Mouse (Mus musculus) neural tube, postnatal 0 days (tissue): ENCODE data around the gene Cited2. TPM values are rescaled to one million over a fixed set of nuclear protein-coding genes. Genes with fewer than 3 reads are reported as not detected.

Source experiments
- polyA plus RNA-seq: library from polyadenylated mRNA; unstranded; fragments of >200 nt; fragmentation: Nextera tagmentation; extraction: Ambion mirVana; gene quantifications from 2 replicates; pipeline ENCODE4 v1.2.1, GENCODE M21; 2015

The Cited2 gene
- 66.2 and 70.2 TPM in 2 replicates for polyA plus RNA-seq

DNA sequence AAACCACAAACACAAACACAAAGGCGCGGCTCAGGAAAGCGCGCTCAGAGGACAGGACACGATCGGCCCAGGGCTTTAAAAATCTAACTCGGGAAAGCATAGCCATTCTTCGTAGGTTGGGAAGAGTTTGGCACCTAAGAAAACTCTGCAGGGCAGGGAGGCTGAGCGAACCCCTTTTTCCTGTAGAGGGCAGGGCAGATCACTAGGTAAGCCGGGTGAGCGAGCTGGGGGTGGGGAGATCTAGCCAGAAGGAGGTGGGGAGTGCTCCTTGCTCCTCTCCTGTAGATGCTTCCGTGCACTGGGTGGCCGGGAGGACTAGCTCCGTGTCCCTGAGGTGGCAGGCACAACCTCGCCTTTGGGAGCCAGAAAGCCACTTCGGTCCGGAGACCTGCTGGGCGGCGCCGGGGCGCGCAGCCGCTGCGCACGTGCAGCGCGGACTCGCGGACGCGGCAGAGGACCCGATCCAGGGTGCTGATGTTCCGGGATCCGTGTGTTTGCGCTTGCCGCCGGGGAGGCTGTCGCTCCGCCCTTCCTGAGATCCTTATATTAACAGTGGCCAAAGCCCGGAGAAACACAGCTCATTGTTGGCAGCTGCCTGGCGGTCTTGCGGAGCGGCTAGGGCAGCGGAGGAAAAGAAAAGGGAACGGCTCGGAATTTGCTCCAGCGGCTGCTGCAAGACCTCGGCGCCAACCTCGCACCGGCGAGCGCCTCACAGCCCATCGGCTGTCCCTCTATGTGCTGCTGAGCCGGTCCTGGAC, at the start of gene Cited2:
Cited2 (plus strand) TSS at position 566 of the 758 bp plus-strand sequence.

Other genes starting within 250 kb of the Cited2 start
- gene Txlnb, start 73.0 kb downstream of the Cited2 start, polyA plus RNA-seq: 0.67 and 0.70 TPM in 2 replicates
- 4.8 and 5.7 TPM in 2 replicates for gene Heca, start 224.8 kb downstream of the Cited2 start, polyA plus RNA-seq